In genomic region chrX:16910211-16911095, GRCm38 (mm10) we compare ENCODE assay signal across 9 mouse cellular contexts. TPM values are rescaled to one million over a fixed set of nuclear protein-coding genes. Genes with fewer than 3 reads are reported as not detected.
DNase-seq lines count a peak whose midpoint lies in the region; ATAC-seq lines count a peak whose summit lies in the region.
"Had no signal": no experiment of that assay in that cellular context is flagged by ENCODE, and none has a peak within 500 bp of the region (broad histone marks: within the 10 kb centered on the region; RNA-seq: fewer than 3 reads in every experiment).

No protein-coding gene starts in this region.

- no peak for DNase-seq in heart, postnatal 4 days
- peak; percentile 54 for DNase-seq in cerebellum, adult 11-12 months
- peak; percentile 41 for DNase-seq in forebrain, embryonic 14.5 days (ENCODE audit: low spot score)
- no peak for DNase-seq in ovary, adult 18-20 months (ENCODE audit: low spot score)
- DNase-seq in thymus, adult 18-20 months, result no peak
- no peak for DNase-seq in left cerebral cortex, postnatal 4 days
- DNase-seq: liver, embryonic 13.5 days had no signal

- H3K36me3 ChIP-seq in heart, embryonic 11.5 days (ENCODE audit: control insufficient read depth, insufficient read depth, low read length), result no peaks in the 10 kb centered on the region
- no peaks in the 10 kb centered on the region for H3K36me3 ChIP-seq in forebrain, embryonic 14.5 days (ENCODE audit: control insufficient read depth, insufficient read depth, low read length)
- no peaks in the 10 kb centered on the region for H3K36me3 ChIP-seq in midbrain, embryonic 12.5 days
- H3K36me3 ChIP-seq: liver, embryonic 13.5 days had no signal

- intact Hi-C loops in left cerebral cortex, postnatal 4 days (cut with DNase I), result no loop called here

- no peaks in the 10 kb centered on the region for H3K9me3 ChIP-seq in heart, embryonic 11.5 days (replicated peaks; ENCODE audit: control insufficient read depth, low read length)
- H3K9me3 ChIP-seq in forebrain, embryonic 14.5 days (replicated peaks; ENCODE audit: control insufficient read depth, low read length), result no peaks in the 10 kb centered on the region
- H3K9me3 ChIP-seq in midbrain, embryonic 12.5 days, result no peaks in the 10 kb centered on the region
- H3K9me3 ChIP-seq: liver, embryonic 13.5 days had no signal

- WGBS in heart, embryonic 11.5 days (ENCODE audit: insufficient replicate concordance), result 21% methylated on average over 18 of the region's 18 CpGs
- WGBS in forebrain, embryonic 14.5 days, result 29% methylated on average over 18 of the region's 18 CpGs
- WGBS in midbrain, embryonic 12.5 days, result 15% methylated on average over 18 of the region's 18 CpGs

- H3K27me3 ChIP-seq in heart, embryonic 11.5 days (ENCODE audit: control insufficient read depth, insufficient read depth, low read length), result no peaks in the 10 kb centered on the region
- no peaks in the 10 kb centered on the region for H3K27me3 ChIP-seq in forebrain, embryonic 14.5 days (replicated peaks; ENCODE audit: control insufficient read depth, insufficient read depth, low read length)
- H3K27me3 ChIP-seq in midbrain, embryonic 12.5 days, result no peaks in the 10 kb centered on the region

- ATAC-seq in heart, embryonic 11.5 days (replicated peaks; ENCODE audit: insufficient number of reproducible peaks, low FRiP score, low TSS enrichment), result no peak
- peak; percentile 58 for ATAC-seq in forebrain, embryonic 14.5 days
- peak; percentile 85 for ATAC-seq in midbrain, embryonic 12.5 days (ENCODE audit: low FRiP score, low read depth)

- no peaks in the 10 kb centered on the region for H3K4me1 ChIP-seq in heart, embryonic 11.5 days (ENCODE audit: control insufficient read depth, insufficient read depth, low read length)
- no peaks in the 10 kb centered on the region for H3K4me1 ChIP-seq in forebrain, embryonic 14.5 days (ENCODE audit: control insufficient read depth, insufficient read depth, low read length)
- H3K4me1 ChIP-seq in midbrain, embryonic 12.5 days, result no peaks in the 10 kb centered on the region
- H3K4me1 ChIP-seq: liver, embryonic 13.5 days had no signal

- no peak overlapping the region for H3K27ac ChIP-seq in heart, embryonic 11.5 days (ENCODE audit: low read depth, low read length)
- H3K27ac ChIP-seq in forebrain, embryonic 14.5 days (ENCODE audit: low read depth, low read length), result no peak overlapping the region; the same call in 1 of the 2 replicates
- peak overlapping the region; percentile 66 for H3K27ac ChIP-seq in midbrain, embryonic 12.5 days (replicated peaks)
- H3K27ac ChIP-seq: liver, embryonic 13.5 days had no signal

- H3K4me2 ChIP-seq in heart, embryonic 11.5 days, result peak overlapping the region; percentile 55
- peak overlapping the region; percentile 51 for H3K4me2 ChIP-seq in forebrain, embryonic 14.5 days (ENCODE audit: low read length)
- peak overlapping the region; percentile 54 for H3K4me2 ChIP-seq in midbrain, embryonic 12.5 days (replicated peaks)
- H3K4me2 ChIP-seq: liver, embryonic 13.5 days had no signal

- no peak overlapping the region for H3K9ac ChIP-seq in heart, embryonic 11.5 days (ENCODE audit: low read depth, low read length)
- H3K9ac ChIP-seq in forebrain, embryonic 14.5 days (ENCODE audit: low read length), result peak overlapping the region; percentile 40; the same call in 1 of the 2 replicates
- H3K9ac ChIP-seq in midbrain, embryonic 12.5 days (replicated peaks), result peak overlapping the region; percentile 20; the same call in 1 of the 2 replicates
- H3K9ac ChIP-seq: liver, embryonic 13.5 days had no signal

- H3K4me3 ChIP-seq in heart, embryonic 11.5 days (ENCODE audit: low read depth, low read length), result peak overlapping the region; percentile 25
- peak overlapping the region; percentile 28 for H3K4me3 ChIP-seq in forebrain, embryonic 14.5 days (ENCODE audit: low read depth, low read length)
- peak overlapping the region; percentile 34 for H3K4me3 ChIP-seq in midbrain, embryonic 12.5 days
- H3K4me3 ChIP-seq: liver, embryonic 13.5 days had no signal

RNA-seq across cellular contexts. Expression of gene Ndp, which starts 1.1 kb away (rescaled TPM):
- 1.0 and 1.2 TPM in 2 replicates for polyA plus RNA-seq in heart, embryonic 11.5 days (2014; fragmentation: Nextera tagmentation; extraction: Ambion mirVana)
- under 1 TPM; 0.18 to 0.45 TPM for total RNA-seq in heart, postnatal 4 days (2021)
- 9.6 and 10.1 TPM in 2 replicates for polyA plus RNA-seq in forebrain, embryonic 14.5 days (2014; fragmentation: Nextera tagmentation; extraction: Ambion mirVana)
- polyA plus RNA-seq in midbrain, embryonic 12.5 days (2016; fragmentation: Nextera tagmentation; extraction: Ambion mirVana), result 4.5 and 5.2 TPM in 2 replicates
- total RNA-seq in left cerebral cortex, postnatal 4 days (2021), result 1 to 10 TPM; 6.6 to 9.1 TPM
- polyA plus RNA-seq: liver, embryonic 13.5 days had no signal

Comparison
In these comparisons a context has a peak if more than half of its experiments do, and no peak if none do; other contexts are left out.
1. DNase-seq: peak in cerebellum, adult 11-12 months (single experiment) and forebrain, embryonic 14.5 days (single experiment); none in heart, postnatal 4 days (single experiment), ovary, adult 18-20 months (single experiment), thymus, adult 18-20 months (0 of 2) and left cerebral cortex, postnatal 4 days (single experiment).
2. Peak in every context shown above with its lines, with median percentiles within 50 percentile points of each other: H3K4me2 ChIP-seq and H3K4me3 ChIP-seq.